Mouse (Mus musculus) left cerebral cortex, postnatal 14 days (tissue): ENCODE data around the gene Slc25a21. TPM values are rescaled to one million over a fixed set of nuclear protein-coding genes. Genes with fewer than 3 reads are reported as not detected.

Experiments used
- DNase-seq, 2 experiments: peaks; one replicate each; pipeline ENCODE4 v3.0.0; 2021 to 2022; ENCODE audit warnings: low spot score in 2 of 2, mixed read lengths in 1 of 2
- intact Hi-C: fragments of 180-260 bp; cut with DNase I; formaldehyde crosslinking; loops from one replicate; pipeline ENCODE4 v1.15.1; 2025
- total RNA-seq, 2 experiments: library from RNA; stranded (reverse); gene quantifications; 2 replicates each; pipeline ENCODE4 v1.2.3; 2021

Slc25a21 gene
- total RNA-seq, 2 experiments from 2014 or later: 0.53 to 0.66 TPM

DNA sequence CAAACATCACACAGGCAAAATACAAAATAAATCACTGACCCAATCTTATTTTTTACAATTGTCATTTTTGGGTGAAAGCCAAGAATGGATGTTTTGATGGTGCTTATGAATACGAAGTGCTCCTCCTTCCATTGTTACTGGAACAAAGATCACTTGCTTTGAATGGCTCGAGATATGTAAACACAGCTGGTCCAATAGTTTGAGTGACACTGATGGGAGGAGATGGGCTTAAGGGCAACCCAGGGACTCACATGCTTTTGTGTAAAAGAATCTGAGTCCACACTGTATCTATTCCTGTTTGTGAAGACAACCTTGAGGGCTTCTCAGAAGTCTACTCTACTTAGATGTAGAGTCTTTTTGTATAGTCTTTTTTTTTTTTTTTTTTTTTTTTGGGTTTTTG, 389.8 kb downstream of the Slc25a21 start:
- intact Hi-C loops: no loop called here
- no peak for DNase-seq

DNA sequence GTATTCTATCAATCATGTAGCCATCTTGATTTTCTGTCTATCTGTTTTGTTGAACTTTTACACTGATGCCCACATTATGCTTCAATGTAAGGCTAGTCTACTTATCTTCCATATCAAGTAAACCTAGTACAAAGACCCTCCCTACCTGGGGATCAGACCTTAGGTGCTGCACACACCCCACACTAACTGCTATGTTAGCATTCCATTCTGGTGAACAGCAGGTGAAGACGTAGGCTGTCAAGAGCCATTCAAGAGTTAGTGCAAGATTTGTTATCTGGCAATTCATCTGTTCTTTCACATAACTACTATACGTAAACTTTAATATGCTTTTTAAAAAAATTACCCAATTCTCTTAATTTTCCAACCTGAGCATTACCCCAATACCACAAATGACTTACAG, 390.2 kb downstream of the Slc25a21 start:
- DNase-seq: no peak
- intact Hi-C loops: no loop called here

DNA sequence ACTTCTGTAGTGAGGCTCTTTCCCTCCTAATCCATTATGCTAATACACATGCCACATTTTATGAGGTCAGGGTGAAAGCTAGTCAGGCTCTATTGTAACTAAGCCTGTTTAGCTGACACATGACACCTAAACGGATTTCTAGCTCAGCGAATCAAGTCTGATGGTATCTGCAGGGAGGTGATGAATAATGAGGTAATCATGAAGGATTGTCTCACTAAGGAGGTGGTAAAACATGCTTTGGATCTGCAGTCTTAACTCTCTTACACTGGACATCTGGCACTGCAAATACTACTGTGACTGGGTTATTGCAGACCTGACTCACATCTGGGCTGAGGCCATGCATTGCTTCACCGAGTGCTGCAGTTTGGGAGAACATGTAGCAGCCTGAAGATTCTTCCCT, 392.8 kb downstream of the Slc25a21 start:
- intact Hi-C loops: no loop called here
- no peak for DNase-seq

DNA sequence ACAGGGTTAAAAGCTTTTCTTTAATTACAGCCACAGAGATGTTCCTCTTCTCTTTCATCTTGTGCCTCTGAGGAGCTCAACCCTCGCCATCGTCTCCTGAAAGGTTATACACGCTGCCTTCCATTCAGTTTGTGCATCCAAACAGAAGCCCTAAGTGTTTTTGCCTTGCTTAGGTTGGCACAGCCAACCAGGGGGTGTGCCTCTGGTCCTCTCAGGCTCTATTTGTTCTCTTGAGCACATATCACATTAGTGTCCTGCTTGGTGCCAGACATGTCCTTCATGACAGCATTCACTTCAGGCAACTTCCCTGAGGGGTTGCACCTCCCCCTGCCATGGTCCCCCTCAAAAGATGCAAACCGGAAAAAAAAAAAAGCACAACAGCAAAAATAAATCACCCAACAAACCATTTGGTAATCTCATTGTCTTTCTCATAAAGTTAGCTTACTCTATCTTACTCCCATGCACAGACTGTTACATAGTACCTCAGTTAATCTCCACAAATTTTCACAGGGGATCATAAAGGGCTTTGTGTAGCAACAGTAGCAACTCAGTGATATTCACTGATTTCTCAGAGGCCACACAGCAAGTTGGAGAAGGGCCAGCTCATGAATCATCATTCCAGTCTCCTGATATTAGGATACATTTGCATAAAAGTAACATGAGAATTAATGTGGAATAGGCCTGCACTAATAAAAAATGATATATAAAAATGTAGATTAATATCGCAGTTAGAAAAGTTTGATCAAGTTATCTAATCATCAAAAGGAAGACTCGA, 398.4 kb downstream of the Slc25a21 start:
- intact Hi-C loops: no loop called here
- DNase-seq: no peak

DNA sequence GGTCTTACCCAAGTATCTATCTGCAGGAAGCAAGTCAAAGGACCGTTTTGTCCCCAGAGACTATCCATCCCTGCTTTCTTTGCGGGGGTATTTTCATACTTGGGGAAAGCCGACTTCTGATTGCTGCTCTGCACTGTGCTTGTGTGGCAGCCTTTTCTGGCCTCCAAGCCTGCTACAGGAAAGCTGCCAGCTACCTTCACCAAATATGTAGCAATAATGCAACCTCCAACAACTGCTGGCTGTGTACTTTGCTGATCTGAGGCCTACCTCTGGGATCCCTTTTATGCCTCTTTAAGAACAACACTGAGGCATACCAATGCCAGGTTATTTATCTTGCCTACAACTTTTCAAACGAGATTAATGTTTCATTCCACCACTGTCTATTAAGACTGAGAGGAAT, 408.0 kb downstream of the Slc25a21 start:
- intact Hi-C loops: no loop called here
- no peak for DNase-seq

DNA sequence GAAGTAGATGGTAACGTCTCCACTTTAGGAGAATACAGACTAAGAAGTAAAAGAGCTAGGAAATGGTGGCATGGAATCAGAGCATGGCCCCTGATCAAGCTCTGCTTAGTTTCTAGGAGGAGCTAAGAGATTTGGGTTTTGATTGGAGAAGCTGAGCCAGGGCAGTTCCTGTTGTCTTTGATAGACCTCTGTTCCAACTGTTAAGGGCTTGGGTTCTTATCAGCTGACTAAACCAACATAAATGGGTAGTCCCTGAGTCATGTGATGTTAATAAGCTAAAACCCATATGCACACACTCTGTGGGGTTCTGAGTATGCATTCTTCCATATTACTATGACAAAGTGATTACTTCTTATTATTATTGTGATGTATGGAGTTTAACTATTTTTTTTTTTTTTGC, 412.0 kb downstream of the Slc25a21 start:
- DNase-seq: no peak
- intact Hi-C loops: no loop called here

DNA sequence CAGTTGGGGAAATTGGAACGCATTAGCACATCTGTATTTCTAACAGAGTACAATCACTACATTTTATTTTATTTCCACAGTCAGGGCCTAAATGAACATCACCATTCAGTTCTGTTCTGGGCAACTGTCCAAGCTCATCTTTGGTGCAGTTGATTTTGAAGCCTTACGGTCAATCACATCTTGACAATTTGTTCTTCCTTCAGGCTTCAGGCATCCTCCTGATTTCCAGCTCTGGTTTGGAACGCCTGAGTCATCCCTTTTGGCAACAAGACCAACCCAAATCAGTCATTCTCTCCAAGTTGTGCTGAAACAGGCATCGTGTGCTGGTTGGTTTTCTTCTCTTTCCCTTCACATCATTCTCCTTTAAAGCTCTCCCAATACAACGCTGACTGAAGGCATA, 416.1 kb downstream of the Slc25a21 start:
- intact Hi-C loops: no loop called here
- DNase-seq: peak; percentile 12 to 43

DNA sequence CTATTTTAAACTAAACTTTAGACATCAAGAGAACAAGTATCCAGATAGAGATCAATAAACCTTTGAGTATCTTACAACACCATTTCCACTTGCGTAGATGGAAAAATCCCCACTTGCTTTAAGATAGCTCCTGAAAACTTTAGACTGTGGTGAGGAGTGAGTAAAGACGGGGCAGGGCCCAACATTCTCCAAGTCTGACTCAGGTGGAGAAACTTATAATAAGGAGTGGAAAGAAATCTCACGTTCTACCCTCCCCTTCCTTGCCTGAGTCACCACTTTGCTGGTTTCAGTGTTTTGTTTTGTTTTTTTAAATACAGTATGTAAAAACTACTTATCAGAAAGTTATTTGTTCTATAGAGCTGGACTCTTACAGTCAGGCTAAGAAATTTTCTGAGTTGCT, 417.7 kb downstream of the Slc25a21 start:
- DNase-seq: no peak
- intact Hi-C loops: no loop called here

DNA sequence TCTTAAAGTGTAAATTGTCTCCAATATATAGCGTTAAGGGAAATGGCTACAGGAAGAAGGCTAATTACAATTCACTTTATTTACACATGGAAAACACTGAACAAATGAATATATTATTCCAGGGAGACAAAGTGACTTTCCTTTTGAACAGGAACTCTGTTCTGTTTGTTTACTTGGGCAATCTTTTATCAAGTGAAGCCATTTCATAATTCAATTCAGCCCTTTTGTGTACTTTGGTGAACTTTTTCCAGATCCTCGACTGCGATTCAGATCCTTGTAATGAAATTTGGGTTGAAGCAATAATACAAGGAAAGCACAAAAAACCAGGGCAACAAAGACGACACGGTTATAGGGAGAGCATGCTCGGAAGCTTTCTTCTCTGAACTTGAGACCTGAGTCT, 423.3 kb downstream of the Slc25a21 start:
- intact Hi-C loops: no loop called here
- DNase-seq: no peak

DNA sequence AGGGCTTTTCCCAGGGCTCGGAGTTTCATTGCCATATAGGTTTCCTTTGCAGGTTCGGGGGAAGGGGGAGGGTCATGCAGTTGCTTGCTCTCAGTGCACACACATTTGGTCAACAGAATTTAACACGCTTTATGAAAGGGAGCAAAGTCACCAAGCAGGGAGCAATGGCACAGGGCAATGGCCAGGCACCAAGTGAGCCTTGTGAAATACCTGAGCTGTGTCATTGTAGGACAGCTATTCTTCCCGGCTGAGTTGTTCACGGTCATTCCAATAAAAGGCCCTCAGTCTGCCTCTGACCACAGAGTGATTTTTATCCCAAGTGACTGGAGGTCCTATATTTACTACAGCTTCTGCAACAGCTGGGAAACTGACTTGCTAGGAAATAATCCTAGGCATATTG, 427.9 kb downstream of the Slc25a21 start:
- DNase-seq: no peak
- intact Hi-C loops: no loop called here

DNA sequence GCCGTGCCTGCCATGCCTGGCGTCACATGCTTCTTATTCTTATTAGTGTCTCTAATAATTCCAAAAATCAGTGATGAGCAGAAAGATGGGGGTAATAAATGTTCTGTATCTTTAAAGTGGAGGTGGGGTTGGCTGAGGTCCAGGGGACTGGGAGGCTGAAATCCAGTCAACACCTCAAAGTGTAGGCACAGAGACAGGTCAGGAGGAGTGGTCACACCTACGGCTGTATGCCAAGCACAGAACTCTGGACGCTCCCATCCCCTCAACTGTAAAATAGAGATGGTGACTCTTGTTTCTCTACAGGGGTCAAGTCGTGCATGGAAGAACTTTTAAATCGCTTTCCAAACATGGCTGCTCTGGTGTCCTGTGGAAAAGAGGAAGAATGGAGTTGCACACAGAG, 429.8 kb downstream of the Slc25a21 start:
- intact Hi-C loops: no loop called here
- DNase-seq: no peak

DNA sequence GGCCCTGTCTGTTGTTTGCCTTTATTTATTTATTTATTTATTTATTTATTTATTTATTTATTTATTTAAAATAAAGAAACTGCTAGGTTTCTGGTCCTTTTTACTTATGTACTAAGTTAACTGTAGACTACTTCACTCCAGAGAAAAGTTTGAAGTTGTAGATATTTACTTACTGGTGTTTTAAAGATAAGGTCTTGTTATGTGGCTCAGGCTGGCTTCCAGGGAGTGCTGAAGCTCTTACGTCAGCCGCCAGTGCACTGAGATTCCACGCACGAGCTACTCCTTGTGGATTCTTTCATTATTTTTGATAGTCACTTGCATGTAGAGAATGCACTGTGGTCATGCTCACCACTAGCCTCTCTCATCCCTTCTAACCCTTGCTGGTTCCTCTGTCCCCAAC, 460.2 kb downstream of the Slc25a21 start:
- DNase-seq: no peak
- intact Hi-C loops: no loop called here

DNA sequence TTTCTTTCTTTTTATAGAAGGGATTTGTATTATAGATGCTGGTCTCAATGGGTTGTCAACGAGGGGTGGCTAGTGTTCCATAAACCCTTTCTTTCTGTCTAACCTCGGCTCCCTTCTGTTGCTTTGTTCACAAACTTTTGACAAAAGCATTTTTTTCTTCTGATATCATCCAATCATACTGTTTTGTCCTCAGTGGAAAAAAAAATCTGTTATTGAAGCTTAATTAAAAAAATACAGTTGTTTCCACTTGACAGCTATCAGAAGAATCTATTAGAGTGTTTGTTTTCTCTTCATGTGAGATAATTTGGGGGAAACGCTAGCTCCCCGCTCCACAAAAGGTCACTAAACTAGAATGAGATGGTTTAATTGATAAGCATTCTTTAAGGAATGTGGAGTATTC, 469.6 kb downstream of the Slc25a21 start:
- DNase-seq: no peak
- intact Hi-C loops: no loop called here

DNA sequence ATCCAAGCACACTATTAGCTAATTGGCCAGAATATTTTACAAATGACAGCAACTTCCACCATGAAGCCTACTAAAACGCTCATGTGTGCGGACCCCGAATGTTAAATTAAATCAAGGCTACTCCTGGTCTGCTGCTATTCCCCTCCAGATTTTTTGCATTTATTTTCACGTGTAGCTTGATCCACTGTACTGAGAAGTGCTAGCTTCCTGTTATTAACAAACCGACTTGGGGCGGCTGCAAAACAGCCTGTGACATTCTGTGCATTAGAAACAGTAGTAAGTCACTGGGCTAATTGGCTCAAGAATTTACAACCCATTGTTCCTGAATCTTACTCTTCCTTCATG, 478.6 kb downstream of the Slc25a21 start:
- intact Hi-C loops: no loop called here
- no peak for DNase-seq

DNA sequence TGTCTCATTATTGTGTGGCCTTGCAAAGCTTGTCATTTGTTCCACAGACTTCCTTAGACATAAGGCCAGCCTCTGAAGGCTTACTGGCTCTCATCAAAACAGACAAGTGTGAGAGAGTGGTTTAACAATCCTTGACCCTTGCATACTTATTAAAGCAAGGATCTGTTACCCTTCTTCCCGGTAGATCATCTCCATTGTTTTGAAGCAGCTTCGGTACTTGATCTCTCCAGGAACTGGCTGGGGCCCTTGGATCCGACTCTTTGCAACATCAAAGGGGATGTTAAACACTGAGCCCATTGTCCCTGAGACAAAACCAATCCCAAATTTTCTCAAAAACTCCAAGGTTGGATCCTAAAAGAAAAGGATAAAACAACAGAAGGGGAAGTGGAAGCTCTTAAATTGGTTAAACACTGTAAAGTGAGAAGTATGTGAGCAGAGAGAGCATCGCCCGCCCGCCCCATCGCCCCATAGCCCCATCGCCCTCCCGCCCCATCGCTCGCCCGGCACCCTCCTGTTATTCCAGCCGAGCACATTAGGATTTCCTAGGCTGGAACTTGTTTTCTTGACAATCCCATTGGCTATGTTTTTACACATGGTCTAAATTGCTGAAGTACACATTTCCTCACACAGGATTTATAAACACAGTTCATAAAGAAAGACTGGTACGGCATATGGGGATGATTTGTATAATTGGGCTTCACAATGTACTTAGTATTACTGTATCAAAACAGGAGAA, 479.1 kb downstream of the Slc25a21 start:
- intact Hi-C loops: no loop called here
- no peak for DNase-seq

DNA sequence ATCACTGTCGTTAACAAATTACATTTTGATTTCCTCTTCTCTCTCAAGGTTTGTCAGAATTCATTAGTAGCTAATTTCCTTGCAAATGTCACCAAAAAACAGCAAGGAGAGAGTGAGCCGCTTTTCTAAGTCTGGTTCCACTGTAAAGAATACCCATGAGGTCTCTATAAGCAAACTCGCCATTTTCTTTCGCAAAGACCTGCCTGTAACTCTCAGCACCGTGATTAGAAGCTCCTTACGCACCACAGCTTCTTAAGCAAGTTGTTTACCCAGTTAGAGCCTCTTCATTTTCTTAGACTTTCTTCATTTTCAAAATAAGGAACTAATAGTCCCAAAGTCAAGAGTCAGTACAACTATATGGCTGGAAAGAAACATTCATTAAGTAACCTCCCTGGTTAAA, 496.3 kb downstream of the Slc25a21 start:
- DNase-seq: no peak
- intact Hi-C loops: no loop called here

DNA sequence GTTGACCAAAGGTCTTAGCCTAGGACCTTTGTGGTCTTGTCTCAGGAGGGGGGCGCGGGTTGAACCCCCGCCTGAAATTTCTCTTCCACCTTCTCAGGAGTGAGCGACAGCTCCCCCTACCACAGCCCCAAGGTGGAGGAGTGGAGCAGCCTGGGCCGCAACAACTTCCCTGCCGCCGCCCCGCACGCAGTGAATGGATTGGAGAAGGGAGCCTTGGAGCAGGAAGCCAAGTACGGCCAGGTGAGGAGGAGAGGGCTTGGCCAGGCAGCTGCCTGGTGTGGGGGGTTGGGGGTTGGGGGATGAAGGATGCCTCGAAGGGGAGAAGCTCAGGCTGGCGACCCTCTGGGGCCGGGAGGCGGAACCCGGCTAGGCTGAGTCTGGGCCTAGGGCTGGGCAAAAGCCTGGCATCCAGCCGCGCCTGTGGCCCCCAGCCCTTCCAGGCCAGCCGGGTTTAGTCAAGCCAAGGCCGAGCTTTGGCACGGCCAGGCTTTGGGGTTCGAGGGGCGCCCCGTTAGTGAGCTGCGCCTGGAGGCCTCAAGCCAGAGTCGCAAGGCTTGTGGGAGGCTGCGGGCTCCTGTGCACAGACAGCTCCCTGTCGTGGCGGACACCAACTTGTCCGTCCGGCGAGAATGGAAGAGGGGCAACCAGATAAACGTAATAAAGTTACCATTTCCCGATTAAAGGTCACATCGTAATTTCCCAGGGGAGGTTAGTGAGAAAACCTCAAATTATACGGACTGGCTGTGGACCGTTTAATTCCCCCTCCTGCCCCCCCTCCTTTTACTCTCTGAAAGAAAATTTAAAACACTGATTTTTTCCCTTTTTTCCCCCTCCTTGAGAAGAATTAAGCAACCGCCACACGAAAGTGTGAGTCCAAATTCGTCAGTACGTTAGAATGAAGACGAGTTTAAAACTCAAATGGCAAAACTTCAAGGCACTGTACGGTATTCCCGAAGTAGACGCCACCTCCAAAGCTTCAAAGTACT, 497.1 kb downstream of the Slc25a21 start:
- DNase-seq: no peak
- intact Hi-C loops: loop anchor here (5.0 kb wide), 2 partner anchors 243 to 842 kb away; no protein-coding TSS in a partner anchor

DNA sequence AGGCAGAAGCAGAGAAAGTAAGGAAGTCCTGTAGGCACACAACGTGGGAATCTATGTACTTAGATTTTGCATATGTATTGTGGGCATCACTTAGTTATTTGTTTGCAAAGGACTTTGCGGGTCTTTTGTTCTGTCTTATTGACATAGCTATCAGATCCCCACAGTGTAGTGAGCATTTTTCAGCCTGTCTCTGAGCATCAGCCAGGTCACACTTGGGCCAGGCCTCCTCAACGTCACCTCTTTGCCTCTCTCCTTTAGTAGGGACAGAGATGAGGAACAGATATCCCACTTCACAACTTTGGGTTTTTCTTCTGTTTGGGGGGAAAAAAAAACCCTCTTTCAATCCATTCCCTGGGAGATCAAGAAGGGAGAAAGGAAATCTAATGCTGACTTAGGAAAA, 497.9 kb downstream of the Slc25a21 start:
- intact Hi-C loops: loop anchor here (5.0 kb wide), 2 partner anchors 242 to 843 kb away; no protein-coding TSS in a partner anchor
- no peak for DNase-seq

DNA sequence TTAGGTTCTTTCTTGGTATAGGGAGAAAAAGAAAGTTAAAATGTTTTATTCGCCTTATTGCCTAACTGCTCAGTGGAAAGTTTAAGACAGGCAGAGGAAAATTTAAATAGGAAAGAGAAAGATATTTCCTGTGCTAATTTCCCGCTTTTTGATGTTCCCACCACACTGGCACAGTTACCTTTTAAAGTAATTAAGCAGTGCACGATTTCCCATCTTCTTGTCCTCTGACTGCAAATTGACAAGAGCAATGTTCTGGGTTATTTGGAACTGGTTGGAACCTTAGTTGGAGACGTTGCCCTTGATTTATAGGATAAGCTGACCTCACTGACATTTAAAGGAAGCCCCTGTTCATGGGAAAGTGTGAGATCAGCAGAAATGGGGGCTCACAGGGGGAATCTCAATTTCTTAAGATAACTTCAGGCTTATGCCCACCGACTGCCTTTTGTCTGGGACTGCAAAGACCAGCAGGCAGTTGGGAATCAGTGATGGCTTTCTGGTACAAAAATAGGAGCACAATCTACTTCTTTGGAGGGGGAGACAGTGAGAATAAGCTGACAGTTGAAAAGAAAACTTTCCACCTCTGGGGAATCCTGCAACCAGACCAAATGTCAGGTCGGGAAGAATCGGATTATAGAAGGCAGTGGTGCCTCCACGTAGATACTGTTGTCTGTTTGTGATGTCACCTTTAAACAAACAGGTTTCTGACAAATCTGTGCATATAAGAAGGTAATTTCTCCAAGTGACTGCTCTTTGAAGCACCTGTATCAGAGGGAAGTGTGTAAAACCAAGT, 498.9 kb downstream of the Slc25a21 start:
- no peak for DNase-seq
- intact Hi-C loops: loop anchor here (5.0 kb wide), 2 partner anchors 241 to 844 kb away; no protein-coding TSS in a partner anchor
